Mouse (Mus musculus) kidney, adult 2 months (tissue): ENCODE data around the gene Gm47289.

Experiments
- CTCF ChIP-seq: fragments of 200-500 bp; conservative IDR thresholded peaks from 2 replicates; pipeline ENCODE4 v1.5.1; 2011; ENCODE audit warnings: low read depth, mild to moderate bottlenecking, control low read depth, low read length, moderate library complexity, mixed read lengths; ENCODE audit not compliant: insufficient read depth, insufficient read length
- POLR2A ChIP-seq: fragments of 200-500 bp; IDR thresholded peaks from one replicate; pipeline ENCODE4 v1.6.1; 2011; ENCODE audit warnings: low read depth, low read length, control low read depth

GRCm38 (mm10) chr9:119167608-119168007 is 8.6 kb downstream of the Gm47289 start:
- no peak for TF ChIP-seq POLR2A
- no peak for TF ChIP-seq CTCF
